ENCODE assay signal across 9 mouse cellular contexts in genomic region chr17:57219884-57220207, GRCm38 (mm10). TPM values are rescaled to one million over a fixed set of nuclear protein-coding genes. Genes with fewer than 3 reads are reported as not detected.
DNase-seq lines count a peak whose midpoint lies in the region; ATAC-seq and TF ChIP-seq lines count a peak whose summit lies in the region.
"Had no signal": no experiment of that assay in that cellular context is flagged by ENCODE, and none has a peak within 500 bp of the region (broad histone marks: within the 10 kb centered on the region; RNA-seq: fewer than 3 reads in every experiment).

No protein-coding gene starts in this region.

- peak; percentile 24 for DNase-seq in gastrocnemius, adult 2 months
- DNase-seq in gastrocnemius, postnatal 4 days (ENCODE audit: low spot score in 2 of 2): no peak
- peak; percentile 79 for DNase-seq in A20 (ENCODE audit: low read depth, low spot score)
- peak; percentile 29 for DNase-seq in T-cell, adult 2 months (ENCODE audit: low spot score)
- peak; percentile 58 for DNase-seq in kidney, postnatal 0 days (ENCODE audit: low spot score)
- DNase-seq in retina, embryonic 14.5 days (ENCODE audit: low spot score): peak; percentile 59
- no peak for DNase-seq in gastrocnemius, adult 8-10 months (ENCODE audit: low spot score in 2 of 2)
- DNase-seq in layer of hippocampus, postnatal 14 days (ENCODE audit: low spot score in 2 of 2): no peak

- no peak overlapping the region for H3K4me3 ChIP-seq in gastrocnemius, adult 2 months
- H3K4me3 ChIP-seq in kidney, postnatal 0 days (replicated peaks; ENCODE audit: low read depth, low read length): no peak overlapping the region

- H3K36me3 ChIP-seq in kidney, postnatal 0 days (ENCODE audit: insufficient read depth, low read length): no peaks in the 10 kb centered on the region

- no peak for ATAC-seq in kidney, postnatal 0 days (replicated peaks; ENCODE audit: low FRiP score, low read depth)

- H3K4me2 ChIP-seq in kidney, postnatal 0 days (ENCODE audit: low read length): no peak overlapping the region

- H3K4me1 ChIP-seq in kidney, postnatal 0 days (replicated peaks; ENCODE audit: insufficient read depth, low read length): no peaks in the 10 kb centered on the region

- intact Hi-C loops in gastrocnemius, adult 2 months (cut with DNase I): loop anchor here (1.0 to 2.0 kb wide), 3 partner anchors 57 to 115 kb away; no protein-coding TSS in a partner anchor

- no peak overlapping the region for H3K27ac ChIP-seq in gastrocnemius, adult 2 months
- no peak overlapping the region for H3K27ac ChIP-seq in kidney, postnatal 0 days

- no peaks in the 10 kb centered on the region for H3K9me3 ChIP-seq in kidney, postnatal 0 days (replicated peaks; ENCODE audit: low read length)

- no peak overlapping the region for H3K9ac ChIP-seq in kidney, postnatal 0 days (ENCODE audit: low read depth, low read length)

- no peaks in the 10 kb centered on the region for H3K27me3 ChIP-seq in kidney, postnatal 0 days (ENCODE audit: insufficient read depth, low read length)

- WGBS in kidney, postnatal 0 days: 12% methylated on average over 3 of the region's 3 CpGs

- peak; percentile 57 for TF ChIP-seq CTCF in gastrocnemius, adult 2 months (IDR thresholded peaks at IDR 0.05)
- TF ChIP-seq CTCF in kidney, postnatal 0 days (IDR thresholded peaks at IDR 0.05; ENCODE audit: low read depth): peak; percentile 67

RNA-seq across cellular contexts. Expression of gene C3, which starts 8.1 kb away (rescaled TPM):
- total RNA-seq in gastrocnemius, adult 2 months (2021): 10 to 100 TPM; 10.3 to 24.5 TPM
- 10 to 100 TPM in 1 of 2 experiments, 1 to 10 TPM in 1; 5.3 to 19.8 TPM for total RNA-seq in gastrocnemius, postnatal 4 days (2021)
- 2.0 and 2.9 TPM in 2 replicates for polyA plus RNA-seq in kidney, postnatal 0 days (2015; fragmentation: Nextera tagmentation; extraction: Ambion mirVana)
- 10 to 100 TPM in 3 of 4 experiments, 1 to 10 TPM in 1; 8.4 to 33.5 (median 14.9) TPM for total RNA-seq in gastrocnemius, adult 8-10 months (2022)
- total RNA-seq in layer of hippocampus, postnatal 14 days (2021): 1 to 10 TPM; 1.6 to 4.2 TPM

RNA-seq across cellular contexts. Expression of gene Tnfsf14, which starts 25.9 kb away (rescaled TPM):
- total RNA-seq in gastrocnemius, adult 2 months (2021): not detected
- not detected for total RNA-seq in gastrocnemius, postnatal 4 days (2021)
- polyA plus RNA-seq in kidney, postnatal 0 days (2015; fragmentation: Nextera tagmentation; extraction: Ambion mirVana): 0.08 and 0.09 TPM in 2 replicates
- total RNA-seq in gastrocnemius, adult 8-10 months (2022): not detected
- not detected for total RNA-seq in layer of hippocampus, postnatal 14 days (2021)
- total RNA-seq: layer of hippocampus, postnatal 10 days had no signal

RNA-seq across cellular contexts. Expression of gene Gpr108, which starts 28.4 kb away (rescaled TPM):
- total RNA-seq in gastrocnemius, adult 2 months (2021): 10 to 100 TPM; 24.0 to 24.4 TPM
- 10 to 100 TPM; 24.8 to 25.6 TPM for total RNA-seq in gastrocnemius, postnatal 4 days (2021)
- polyA plus RNA-seq in kidney, postnatal 0 days (2015; fragmentation: Nextera tagmentation; extraction: Ambion mirVana): 37.6 and 40.4 TPM in 2 replicates
- 10 to 100 TPM; 24.3 to 28.1 (median 26.3) TPM for total RNA-seq in gastrocnemius, adult 8-10 months (2022)
- 10 to 100 TPM; 18.0 to 20.5 TPM for total RNA-seq in layer of hippocampus, postnatal 14 days (2021)

RNA-seq across cellular contexts. Expression of gene Trip10, which starts 29.4 kb away (rescaled TPM):
- 100 to 1,000 TPM; 170 to 176 TPM for total RNA-seq in gastrocnemius, adult 2 months (2021)
- 10 to 100 TPM; 61.0 to 81.5 TPM for total RNA-seq in gastrocnemius, postnatal 4 days (2021)
- 40.8 and 43.6 TPM in 2 replicates for polyA plus RNA-seq in kidney, postnatal 0 days (2015; fragmentation: Nextera tagmentation; extraction: Ambion mirVana)
- total RNA-seq in gastrocnemius, adult 8-10 months (2022): 100 to 1,000 TPM; 169 to 191 (median 176) TPM
- total RNA-seq in layer of hippocampus, postnatal 14 days (2021): 10 to 100 TPM in 1 of 2 experiments, 1 to 10 TPM in 1; 9.1 to 10.3 TPM

RNA-seq across cellular contexts. Expression of gene Vav1, which starts 59.1 kb away (rescaled TPM):
- total RNA-seq in gastrocnemius, adult 2 months (2021): under 1 TPM; 0.46 to 0.56 TPM
- total RNA-seq in gastrocnemius, postnatal 4 days (2021): 1 to 10 TPM; 2.1 to 3.4 TPM
- 0.87 and 1.1 TPM in 2 replicates for polyA plus RNA-seq in kidney, postnatal 0 days (2015; fragmentation: Nextera tagmentation; extraction: Ambion mirVana)
- total RNA-seq in gastrocnemius, adult 8-10 months (2022): under 1 TPM; 0.17 to 0.48 (median 0.32) TPM
- 1 to 10 TPM; 5.0 to 5.3 TPM for total RNA-seq in layer of hippocampus, postnatal 14 days (2021)

Comparison
In these comparisons a context has a peak if more than half of its experiments do, and no peak if none do; other contexts are left out.
1. DNase-seq: peak in gastrocnemius, adult 2 months (single experiment), A20 (single experiment), T-cell, adult 2 months (single experiment), kidney, postnatal 0 days (single experiment) and retina, embryonic 14.5 days (single experiment); none in gastrocnemius, postnatal 4 days (0 of 2), gastrocnemius, adult 8-10 months (0 of 2) and layer of hippocampus, postnatal 14 days (0 of 2).